Mouse (Mus musculus) thymus, postnatal 36 days (tissue): ENCODE data around the gene Gm45618.
A peak's percentile ranks its signal among the peaks of the same experiment; 100 is the strongest.
"Not testable (repeated sequence)": the region's sequence is repeated elsewhere in the genome, so short reads cannot be mapped to it uniquely, and the experiment has no call there.

Experiments
- DNase-seq, 2 experiments: peaks; one replicate each; pipeline ENCODE4 v3.0.0; 2022; ENCODE audit warnings: mixed read lengths in 2 of 2

The Gm45618 gene

DNA sequence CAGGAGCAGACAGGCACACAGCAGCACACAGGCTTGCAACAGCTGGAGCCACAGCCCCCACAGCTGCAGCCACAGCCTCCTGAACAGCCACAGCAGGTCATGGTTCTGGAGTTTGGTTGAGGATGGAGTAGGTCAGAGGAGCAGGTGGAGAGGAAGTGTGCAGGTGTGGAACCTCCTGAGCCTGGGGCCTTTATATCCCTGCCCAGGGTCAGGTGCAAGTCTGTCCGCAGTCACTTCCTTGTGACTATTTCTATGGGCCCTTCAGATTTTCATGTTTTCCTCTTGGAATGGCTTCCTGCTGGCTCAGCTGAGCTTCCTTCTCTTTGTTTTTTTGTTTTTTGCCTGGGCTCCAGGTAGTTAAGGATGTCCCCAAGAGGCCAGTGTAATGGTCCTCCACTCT, at the start of gene Gm45618:
TSS of gene Gm45618 (minus strand) at position 101 of the 400 bp plus-strand sequence.
- not testable (repeated sequence) for DNase-seq

DNA sequence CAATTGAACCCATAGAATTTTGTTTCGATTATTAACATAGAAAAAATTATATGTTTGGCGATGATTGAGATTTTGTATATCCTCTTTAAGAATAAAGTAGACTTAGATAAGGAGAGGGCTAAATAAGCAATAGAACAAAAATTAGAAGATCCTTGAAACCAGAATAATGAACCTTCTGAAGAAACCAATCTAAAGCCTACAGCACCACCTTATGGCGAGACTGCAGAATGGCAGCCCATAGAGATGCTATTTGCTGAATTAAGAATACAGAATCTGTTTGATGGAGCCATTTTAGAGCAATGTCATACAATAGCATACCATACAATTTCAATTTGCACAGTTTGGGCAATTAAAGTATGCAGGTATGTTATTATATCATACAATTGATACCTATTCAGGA, 49.3 kb upstream of the Gm45618 start:
- no peak for DNase-seq

DNA sequence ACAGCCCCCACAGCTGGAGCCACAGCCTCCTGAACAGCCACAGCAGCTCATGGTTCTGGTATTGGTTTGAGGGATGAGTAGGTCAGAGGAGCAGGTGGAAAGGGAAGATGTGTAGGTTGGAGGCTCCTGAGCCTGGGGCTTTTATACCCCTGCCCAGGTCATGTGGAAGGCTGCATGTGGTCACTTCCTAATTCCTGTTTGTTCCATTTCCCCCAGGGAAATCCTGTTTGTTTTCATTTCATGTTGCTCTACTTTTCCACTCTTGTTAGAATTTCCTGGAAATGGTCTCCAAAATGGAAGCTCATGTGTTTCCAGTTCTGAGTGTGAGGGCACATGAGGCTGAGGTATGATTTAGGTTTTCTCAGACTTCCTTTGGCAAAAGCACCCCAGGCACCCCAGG, 45.1 kb upstream of the Gm45618 start, which contains the start of gene Gm4553:
TSS of gene Gm4553 (minus strand) at position 101 of the 400 bp plus-strand sequence.
- not testable (repeated sequence) for DNase-seq

DNA sequence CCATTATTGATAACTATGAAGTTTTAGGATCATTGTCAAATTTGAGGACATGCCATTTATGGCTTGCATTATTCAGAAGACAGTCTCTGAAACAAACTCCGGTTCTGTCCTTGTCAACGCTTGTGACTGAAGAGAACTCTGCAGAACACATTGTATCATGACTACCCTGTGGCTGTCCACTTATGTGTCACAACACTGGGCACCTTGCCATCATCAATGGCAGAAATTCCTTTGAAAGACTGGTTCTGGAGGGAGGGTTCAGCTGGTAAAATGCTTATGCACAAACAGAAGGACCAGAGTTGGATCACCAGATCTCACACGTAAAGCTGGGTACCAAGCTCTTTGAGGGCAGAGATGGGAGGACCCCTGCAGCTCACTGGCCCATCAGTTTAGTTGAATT, 38.8 kb upstream of the Gm45618 start:
- no peak for DNase-seq

DNA sequence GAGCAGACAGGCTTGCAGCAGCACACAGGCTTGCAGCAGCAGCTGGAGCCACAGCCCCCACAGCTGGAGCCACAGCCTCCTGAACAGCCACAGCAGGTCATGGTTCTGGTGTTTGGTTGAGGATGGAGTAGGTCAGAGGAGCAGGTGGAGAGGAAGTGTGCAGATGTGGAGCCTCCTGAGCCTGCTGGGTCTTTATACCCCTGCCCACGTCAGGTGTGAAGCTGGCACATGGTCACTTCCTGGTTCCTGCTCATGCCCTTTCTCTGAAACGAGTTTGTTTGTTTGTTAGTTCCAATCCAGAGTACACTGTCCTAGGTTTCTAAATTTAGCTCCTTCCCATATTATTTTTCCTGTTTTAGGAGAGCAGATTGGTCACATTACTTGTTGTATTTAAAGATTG, 36.5 kb upstream of the Gm45618 start, which contains the start of gene Gm29735:
TSS of gene Gm29735 (minus strand) at position 101 of the 400 bp plus-strand sequence.
- not testable (repeated sequence) for DNase-seq

DNA sequence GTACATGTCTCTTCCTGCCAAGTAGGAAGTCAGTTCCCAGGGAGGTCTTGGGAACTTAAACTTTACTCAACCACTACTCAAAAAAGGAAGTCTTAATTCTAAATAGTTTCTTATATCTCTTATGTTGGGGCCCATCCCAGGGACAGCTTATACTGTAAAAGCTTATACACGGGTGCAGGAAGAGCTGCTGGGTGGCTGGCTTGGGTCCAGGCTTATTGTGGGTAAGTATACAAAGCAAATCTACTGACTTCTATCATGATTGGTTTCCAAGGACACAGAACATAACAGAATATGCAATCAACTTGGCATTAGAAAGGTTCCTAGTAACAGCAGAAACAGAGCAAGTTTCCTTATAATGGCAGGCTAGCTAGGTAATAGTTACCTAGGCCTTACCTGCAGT, 34.8 kb upstream of the Gm45618 start:
- no peak for DNase-seq

DNA sequence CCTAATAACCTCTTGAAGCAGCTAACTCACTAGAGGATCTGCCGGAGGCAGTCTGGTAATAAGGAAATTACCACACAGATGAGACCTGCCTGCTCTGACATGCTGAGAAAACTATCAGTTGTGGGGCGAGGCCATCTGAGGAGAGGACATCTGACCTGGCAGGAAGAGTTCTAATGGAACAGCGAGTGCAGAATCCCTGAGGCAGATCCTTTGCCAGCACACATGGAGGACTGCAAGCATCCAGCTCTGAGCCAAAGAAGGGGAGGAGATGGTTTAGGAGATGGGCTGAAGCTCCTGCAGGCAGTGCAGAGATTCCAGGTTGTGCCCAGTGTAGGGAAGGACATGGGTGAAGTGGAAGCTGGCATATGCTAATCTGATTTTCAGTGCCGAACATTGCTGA, 31.7 kb upstream of the Gm45618 start:
- DNase-seq, result no peak

DNA sequence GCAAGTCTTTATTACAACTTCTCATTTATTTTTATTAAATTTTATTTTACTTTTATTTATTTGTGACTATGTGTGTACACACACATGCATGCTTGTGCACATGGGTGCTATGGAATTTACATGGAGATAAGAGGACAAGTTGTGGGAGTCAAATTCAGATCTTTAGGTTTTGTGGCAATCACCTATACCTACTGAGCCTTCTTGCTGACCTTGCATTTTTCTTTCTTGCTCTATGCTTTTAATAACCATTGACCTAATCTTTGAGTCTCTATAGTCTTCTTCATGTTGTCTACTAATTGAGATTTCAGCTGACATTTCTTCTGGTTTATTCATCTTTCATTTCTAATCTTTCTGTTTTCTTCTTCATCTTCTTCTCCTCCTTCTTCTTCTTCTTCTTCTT, 28.1 kb upstream of the Gm45618 start:
- DNase-seq, result no peak

DNA sequence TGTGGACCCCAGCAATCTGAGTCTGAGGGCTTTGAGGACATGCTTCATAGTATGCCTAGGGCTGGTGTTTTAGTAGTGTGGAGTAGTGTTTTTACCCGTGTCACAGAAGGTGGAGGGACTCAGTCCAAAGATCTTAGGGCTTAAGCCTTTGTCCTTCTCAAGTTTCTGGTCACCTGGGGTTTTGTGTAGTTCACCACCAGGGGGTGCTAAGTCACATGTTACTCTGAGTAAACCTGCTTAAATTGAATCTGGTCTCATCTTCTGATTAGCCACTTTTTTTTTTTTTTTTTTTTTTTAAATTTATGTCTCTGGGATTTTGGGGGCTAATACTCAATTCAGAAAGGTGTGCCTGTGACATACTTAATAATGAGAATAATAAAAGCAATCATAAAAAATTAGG, 25.5 kb upstream of the Gm45618 start:
- DNase-seq, result peak in 1 of 2 experiments; percentile 6

DNA sequence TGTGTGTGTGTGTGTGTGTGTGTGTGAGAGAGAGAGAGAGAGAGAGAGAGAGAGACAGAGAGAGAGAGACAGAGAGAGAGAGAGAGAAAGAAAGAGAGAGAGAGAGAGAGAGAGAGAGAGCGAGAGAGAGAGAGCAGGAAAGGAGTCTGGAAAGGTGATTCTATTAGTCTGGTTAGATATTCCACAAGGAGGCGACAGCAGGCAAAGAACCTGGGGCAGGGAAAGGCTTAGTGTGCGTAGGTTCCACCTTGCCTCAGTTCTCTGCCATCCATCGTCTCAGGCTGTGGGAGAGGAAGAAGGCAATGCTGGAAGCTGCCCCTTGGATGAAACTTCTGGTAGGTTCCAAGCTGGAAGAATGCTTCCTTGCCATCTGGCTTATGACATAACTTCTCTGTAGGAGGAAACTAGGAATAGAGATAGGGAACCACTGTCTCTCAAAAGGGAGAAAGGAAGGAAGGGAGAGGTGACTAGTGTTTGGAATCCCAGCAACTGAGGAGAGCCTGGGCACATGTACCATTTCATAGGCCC, 24.9 kb upstream of the Gm45618 start:
- no peak for DNase-seq

DNA sequence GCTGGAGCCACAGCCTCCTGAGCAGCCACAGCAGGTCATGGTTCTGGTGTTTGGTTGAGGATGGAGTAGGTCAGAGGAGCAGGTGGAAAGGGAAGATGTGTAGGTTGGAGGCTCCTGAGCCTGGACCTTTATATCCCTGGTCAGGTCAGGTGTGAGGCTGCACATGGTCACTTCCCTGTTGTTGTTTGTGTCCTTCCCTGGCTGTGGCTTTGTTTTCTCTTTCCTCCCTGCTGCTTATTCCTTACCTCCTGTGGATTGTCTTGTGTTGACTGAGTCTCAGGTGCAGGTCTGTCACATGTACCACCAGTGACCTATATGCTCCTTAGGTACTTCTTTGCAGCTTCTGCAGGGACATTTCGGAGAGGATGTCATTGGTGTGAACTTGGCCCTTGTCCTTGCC, 24.0 kb upstream of the Gm45618 start, which contains the start of gene Gm45337:
TSS of gene Gm45337 (minus strand) at position 101 of the 400 bp plus-strand sequence.
- DNase-seq, result no peak

DNA sequence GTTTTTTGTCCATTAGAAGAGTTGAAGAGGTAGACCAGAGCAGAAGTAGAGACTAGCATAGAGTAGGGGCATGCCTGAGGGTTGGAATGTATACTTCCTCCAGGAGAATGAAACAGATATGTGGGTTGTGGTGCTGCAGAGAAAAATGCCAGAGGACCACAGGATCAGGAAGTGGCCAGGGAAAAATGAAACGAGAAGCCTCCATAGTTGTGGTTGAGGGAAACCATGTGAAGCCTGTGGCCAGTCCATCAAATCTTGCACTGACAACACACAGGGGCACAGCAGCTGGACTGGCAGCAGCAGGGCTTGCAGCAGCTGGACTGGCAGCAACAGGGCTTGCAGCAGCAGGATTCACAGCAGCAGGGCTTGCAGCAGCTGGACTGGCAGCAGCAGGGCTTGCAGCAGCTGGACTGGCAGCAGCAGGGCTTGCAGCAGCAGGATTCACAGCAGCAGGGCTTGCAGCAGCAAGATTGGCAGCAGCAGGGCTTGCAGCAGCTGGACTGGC, 23.0 kb upstream of the Gm45618 start:
- not testable (repeated sequence) for DNase-seq

DNA sequence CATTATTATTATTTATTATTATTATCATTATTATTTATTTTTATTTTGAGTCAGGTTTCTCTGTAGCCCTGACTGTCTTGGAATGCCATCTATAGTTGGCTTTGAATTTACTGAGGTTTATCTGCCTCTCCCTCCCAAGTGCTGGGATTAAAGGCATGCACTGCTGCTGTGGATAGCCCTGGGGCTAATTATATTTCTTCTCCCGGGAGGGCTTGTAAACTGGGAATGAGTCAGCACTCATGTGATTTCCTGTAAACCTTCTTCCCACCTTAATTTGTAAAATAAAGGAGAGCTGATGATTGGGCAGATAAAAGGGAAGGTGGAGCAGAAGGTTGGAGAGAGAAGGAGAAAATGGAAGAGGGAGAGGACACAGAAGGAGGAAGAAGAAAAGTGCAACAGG, 20.2 kb upstream of the Gm45618 start:
- no peak for DNase-seq

DNA sequence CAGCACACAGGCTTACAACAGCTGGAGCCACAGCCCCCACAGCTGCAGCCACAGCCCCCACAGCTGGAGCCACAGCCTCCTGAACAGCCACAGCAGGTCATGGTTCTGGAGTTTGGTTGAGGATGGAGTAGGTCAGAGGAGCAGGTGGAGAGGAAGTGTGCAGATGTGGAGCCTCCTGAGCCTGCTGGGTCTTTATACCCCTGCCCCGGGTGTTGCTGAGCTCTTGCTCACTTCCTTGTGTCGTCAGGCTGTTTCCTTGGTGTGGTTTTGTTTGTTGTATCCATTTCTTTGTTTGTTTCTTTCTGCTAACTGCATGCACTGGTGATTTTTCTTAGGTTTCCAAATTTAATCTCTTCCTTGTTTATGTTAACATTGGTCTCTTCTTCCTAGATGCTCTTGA, 15.4 kb upstream of the Gm45618 start, which contains the start of gene Gm39115:
TSS of gene Gm39115 (minus strand) at position 101 of the 400 bp plus-strand sequence.
- DNase-seq, result not testable (repeated sequence)

DNA sequence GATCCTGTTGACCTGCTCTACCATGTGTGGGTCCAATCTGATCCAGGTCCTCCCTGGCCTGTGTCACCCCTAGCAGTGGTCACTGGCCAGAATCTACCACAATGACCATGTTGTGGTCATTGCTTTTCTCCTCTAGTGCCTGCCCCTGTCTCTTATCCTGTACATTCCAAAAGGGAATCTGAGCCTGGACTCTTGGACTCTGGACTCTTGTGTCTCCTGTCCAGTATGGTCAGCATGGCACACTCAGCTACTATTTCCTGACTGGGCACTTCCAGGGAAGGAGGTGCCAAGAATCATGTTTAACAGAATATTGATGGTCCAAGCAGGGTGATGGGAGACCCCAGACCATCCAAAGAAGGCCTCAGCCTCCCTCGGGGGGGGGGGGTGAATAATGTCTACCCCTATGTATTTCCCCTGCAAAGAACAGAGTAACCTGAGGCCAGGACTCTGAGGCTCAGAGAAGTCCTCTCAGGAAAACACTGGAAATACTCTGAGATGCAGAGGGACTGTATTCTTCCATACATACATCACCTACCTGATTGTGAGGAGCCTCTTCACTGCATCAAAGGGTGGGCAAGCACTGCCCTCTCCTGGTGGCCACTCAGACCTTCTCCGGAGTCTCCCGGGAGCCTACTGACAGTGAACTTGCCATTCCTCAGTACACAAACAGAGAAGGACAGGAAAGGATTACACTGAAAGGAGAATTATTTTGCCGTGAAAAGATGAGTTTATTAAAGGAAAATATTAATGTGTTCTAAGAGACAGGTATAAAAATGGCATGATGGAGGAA, 13.9 kb upstream of the Gm45618 start:
- DNase-seq, result no peak

DNA sequence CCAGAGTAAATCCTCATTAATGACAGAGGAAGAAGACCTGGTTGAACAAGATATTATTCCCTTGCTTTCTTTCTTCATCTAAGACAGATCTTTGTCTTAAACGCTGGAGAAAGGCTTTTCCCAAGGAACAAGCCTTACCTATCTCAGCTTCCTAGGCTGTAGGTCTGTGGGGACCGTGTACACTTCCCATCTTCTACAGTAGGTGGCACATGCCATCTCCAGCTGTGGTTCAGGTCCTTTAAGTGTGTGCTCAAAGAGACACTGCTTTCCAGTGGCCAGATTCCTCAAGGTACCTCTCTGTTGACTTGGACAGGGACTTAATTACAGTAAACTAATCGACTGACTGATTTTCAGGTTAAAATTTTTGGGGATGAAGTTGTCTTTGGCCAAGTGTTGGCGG, 8.3 kb upstream of the Gm45618 start:
- no peak for DNase-seq

DNA sequence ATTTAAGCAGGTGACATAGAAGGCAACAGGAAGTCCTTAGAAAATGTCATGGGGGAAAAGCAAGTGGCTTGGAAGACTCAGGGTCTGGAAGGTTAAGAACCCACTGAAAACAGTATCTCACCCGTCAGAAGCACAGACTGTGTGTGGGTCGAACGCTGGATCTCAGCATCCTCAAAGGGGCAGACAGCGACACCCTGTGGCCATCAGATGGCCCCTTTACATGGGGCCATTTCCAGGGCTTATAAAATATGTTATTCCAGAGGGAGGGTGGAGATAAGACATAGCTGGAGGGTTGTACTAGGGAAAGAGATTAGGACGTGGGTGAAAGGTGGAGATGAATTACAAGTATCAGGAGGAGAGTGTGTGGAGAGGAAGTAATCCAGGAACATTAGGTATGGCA, 897 bp downstream of the Gm45618 start:
- no peak for DNase-seq

DNA sequence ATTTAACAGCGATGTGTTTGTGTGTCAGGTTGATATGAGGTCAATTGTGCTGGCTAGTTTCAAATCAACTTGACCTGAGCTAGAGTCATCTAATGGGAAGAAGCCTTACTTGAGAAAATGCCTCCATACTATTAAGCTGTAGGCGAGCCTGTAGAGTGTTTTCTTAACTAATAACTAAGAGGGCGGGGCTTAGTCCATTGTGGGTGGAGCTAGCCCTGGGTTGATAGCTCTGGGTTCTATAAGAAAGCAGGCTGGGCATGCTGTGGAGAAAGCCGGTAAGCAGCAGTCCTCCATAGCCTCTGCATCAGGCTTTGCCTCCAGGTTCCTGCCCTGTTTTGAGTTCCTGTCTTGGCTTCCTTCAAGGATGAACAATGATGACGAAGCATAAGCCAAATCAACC, 15.8 kb downstream of the Gm45618 start:
- DNase-seq, result no peak

DNA sequence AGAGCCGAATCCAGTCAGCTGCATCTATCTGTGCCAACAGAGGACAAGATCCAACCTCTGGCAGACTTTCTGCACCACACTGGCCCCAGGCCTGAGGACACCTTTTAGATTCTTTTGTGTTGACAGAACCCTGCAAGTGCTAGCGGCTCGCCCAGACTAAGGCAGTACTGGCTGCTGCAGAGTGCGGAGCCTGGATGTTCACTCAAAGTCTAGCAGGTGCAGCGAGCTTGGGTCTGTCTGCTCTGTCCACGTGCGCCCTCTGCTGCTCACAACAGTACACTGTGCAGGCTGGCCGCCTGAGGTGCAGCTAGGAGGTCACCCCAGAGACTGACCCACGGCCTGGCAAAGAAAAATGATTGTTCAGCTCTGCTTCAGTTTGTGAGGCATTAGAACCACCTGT, 22.8 kb downstream of the Gm45618 start:
- peak; percentile 68 to 69 for DNase-seq

DNA sequence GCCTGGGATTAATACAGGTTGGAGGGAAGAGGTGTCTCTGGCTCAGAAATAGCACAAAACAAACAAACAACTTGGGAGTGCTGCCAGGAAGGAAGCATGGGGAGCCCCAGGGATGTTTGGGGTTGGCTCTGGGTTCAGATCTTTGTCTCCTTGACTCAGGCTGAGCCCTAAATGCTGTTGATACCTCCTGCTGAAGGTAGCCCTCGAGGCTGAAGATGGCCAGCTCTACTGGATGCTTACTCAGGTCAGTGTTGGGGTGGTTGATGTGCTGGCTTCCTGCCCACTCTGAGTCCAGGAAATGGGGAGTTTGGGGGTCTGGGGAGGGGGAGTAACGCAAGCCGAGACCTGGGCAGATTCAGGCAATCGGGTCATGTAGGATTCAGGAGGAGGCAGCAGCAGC, 23.8 kb downstream of the Gm45618 start:
- no peak for DNase-seq

DNA sequence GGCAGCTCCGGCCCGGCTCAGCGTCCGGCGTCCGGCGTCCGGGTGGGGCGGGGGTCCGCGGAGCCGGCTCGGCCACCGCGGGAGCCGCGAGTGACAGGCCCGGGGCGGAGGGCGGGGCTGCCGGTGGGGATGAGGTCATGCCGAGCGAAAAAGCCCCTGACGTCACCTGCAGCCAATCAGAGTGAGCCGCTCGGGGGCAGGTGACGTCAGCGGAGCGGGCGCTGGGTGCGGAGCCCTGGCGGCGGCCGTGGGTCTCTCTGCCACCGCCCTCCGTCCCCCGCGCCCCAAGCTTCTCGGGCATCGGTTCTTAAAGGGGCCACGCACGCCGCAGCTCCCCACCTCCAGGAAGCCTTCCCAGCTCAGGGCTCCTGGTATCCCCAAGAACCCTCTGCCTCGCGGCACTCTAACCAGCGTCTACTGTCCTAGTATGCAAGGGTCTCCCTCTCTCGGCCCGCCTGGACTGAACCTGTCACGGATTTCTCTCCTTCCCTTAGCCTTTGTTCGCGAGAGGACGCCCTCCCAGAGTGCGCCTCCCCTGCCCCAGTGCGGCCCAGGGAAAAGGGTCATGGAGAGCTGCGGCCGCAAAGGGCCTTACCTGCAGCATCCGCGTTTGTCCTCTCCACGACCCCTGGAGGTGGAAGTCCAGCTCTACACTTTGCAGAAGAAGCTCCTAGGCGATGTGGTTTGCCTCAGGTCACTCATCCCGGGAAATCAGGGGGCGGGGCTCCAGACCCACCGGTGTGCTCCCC, 25.2 kb downstream of the Gm45618 start, which contains the start of gene Dusp8:
TSS of gene Dusp8 (minus strand) at position 661 of the 749 bp plus-strand sequence.
- peak; percentile 85 for DNase-seq

DNA sequence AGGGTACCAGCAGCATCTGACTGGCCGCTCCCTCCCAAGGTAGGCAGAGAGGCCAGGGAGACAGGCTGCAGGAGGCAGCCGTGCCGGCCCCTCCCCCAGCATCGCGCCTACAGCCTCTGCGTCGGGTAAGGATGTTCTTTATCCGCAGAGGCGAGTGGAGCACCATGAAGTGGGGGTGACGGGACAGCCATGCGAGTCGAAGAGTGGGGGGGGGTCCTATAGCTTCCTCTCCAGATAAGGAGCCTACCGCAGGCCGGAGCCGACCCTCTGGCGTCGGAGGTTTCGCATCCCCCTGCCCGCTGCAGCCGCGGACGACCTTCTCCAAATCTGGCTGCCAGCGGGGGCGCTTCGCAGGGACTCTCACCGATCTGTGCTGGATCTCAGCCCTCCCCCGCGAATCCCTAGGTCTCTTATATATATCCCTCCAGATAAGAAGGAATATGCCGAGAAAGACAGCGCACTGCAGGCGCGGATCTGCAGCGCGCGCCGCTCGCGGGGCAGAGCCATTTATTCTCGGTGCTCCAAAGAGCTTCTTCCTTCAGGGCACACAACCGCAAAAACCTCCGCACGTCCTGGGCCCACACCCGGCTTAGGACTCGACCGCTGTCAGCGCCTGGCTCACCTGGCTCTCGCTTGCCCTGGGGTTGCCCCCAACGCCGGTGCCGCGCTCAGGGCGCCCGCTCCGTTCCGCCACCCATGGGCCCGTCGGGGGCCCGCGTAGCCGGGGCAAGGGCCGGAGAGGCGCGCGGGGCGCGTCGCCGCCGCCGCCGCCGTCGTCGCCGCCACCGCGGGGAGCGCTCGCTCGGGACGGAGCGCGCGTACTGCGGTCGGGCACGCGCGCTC, 26.0 kb downstream of the Gm45618 start:
- peak; percentile 8 to 23 for DNase-seq
